Mouse (Mus musculus): ENCODE results near the gene Nek7. TPM values are rescaled to one million over a fixed set of nuclear protein-coding genes. Genes with fewer than 3 reads are reported as not detected.

Gene Nek7
- polyA plus RNA-seq, 1 experiment from 2014 or later, result 39.4 TPM

DNA sequence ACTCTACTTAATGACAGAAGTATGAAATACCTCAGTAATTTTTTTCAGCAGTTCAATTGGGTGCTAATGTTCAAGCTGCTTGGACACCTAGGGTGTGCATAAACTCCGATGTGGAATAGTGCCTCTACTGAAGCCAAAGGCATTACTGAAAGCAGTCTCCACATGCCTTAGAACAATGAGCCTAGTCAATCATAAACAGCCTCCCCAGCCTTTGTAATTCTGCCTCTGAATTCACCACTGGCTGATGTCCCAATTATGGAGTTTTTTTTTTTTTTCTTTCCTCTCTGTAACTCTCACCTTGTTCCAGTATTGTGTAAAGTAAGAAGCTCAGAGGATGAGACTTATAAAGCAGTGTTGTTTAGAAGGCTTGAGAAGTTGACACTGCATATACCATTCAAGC, 3.9 kb upstream of the Nek7 start:
- no peak overlapping the region for H3K4me3 ChIP-seq
- H3K36me3 ChIP-seq, result no peaks in the 10 kb centered on the region
- H3K27me3 ChIP-seq (replicated peaks), result no peaks in the 10 kb centered on the region
- H3K9me3 ChIP-seq, result no peaks in the 10 kb centered on the region
- 78% methylated on average over 1 of the region's 1 CpGs for WGBS
- ATAC-seq (ENCODE audit: extremely low read depth, insufficient number of reproducible peaks, low FRiP score, low TSS enrichment), result no peak
- no peak overlapping the region for H3K4me2 ChIP-seq
- peaks cover 14% of the 10 kb centered on the region for H3K4me1 ChIP-seq
- no peak overlapping the region for H3K9ac ChIP-seq
- H3K27ac ChIP-seq (replicated peaks), result no peak overlapping the region

DNA sequence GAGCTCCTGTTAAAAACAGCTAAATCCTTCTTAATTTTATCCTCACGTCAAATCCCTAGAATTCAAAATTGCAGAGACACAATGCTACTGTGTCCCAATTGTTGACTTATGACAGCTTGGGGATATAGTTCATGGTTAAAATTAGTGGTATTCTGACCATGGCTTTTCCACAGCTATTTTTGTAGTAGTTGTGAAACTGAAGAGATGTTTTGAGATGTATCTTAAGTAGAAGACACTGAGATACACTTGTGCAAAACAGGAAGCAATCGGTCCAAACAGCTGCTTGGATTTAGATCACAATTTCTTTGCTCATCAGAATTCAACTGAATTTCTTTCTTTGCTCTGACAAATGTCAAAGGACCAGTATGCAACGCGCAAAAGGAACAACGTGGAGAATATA, 2.9 kb upstream of the Nek7 start:
- Histone ChIP-seq H3K27me3 (replicated peaks) (no peaks in the 10 kb centered on the region), H3K4me2 (no peak overlapping the region), H3K4me3 (no peak overlapping the region), H3K9ac (no peak overlapping the region), H3K36me3 (no peaks in the 10 kb centered on the region), H3K4me1 (peaks cover 17% of the 10 kb centered on the region), H3K9me3 (no peaks in the 10 kb centered on the region), H3K27ac (replicated peaks) (no peak overlapping the region)
- 75% methylated on average over 5 of the region's 5 CpGs for WGBS
- no peak for ATAC-seq (ENCODE audit: extremely low read depth, insufficient number of reproducible peaks, low FRiP score, low TSS enrichment)

DNA sequence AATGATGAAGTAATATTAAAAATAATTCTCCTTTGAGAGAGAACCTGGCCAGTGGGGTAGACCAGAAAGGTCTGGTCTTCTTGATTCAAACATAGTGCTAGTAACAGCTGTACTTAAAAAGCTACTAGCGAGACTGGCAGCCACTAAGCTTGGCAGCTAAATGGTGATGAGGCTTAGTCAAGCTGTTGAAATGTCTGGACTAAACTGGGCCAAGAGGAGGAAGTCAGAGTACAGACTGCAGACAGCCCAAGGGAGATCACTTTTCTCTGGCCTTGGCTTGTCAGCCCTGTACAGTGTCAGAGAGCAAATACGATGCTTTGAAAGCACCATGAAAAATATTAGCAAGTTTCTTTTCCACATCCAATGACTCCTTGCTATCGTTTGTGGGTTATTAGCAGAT, 2.5 kb upstream of the Nek7 start:
- Histone ChIP-seq H3K9ac (no peak overlapping the region), H3K27ac (replicated peaks) (no peak overlapping the region), H3K36me3 (no peaks in the 10 kb centered on the region), H3K9me3 (no peaks in the 10 kb centered on the region), H3K4me2 (no peak overlapping the region), H3K27me3 (replicated peaks) (no peaks in the 10 kb centered on the region), H3K4me3 (no peak overlapping the region), H3K4me1 (peaks cover 18% of the 10 kb centered on the region)
- no peak for ATAC-seq (ENCODE audit: extremely low read depth, insufficient number of reproducible peaks, low FRiP score, low TSS enrichment)
- WGBS, result 49% methylated on average over 3 of the region's 3 CpGs

DNA sequence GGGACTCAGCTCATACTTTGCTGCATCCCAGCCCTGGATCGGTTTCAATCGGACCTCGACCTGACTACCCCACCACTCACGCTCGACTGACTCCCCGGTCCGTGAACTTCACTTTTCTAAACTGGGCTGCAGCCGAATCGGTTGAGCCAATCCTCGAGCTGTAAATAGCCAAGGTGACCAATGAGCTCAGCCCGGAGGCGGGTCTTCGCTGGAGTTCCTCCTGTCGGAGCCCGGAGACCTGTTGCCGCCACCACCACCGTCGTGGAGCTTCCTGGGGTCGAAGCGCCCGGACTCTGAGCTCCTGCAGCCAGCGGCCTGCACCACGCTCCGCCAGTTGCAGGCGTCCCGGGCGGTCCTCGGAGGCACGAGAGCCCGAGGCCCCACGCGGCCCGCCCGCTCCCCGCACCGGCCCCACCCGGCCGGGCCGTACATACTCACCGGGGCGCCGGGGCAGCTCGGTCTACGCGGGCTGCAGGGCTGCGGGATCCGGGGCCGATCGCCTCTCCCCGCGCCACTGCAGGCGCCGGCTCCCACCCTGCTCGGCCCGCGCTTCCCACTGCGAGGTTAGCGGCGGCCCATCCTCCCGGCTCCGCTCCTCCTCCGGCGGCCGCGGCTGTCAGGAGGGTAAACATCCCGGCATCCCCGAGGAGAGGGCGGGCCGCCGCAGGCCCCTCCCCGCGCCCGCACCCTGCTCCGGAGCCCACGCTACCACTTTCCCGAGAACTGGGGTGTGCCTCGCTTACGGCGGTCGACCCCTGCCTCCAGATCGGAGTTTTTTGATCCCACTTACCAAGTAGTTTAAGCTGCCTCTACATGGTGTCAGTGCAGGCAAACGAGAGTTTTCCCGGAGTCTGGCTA, 598 bp downstream of the Nek7 start:
- H3K4me1 ChIP-seq, result peaks cover 46% of the 10 kb centered on the region
- no peaks in the 10 kb centered on the region for H3K36me3 ChIP-seq
- under 1% methylated on average over 70 of the region's 83 CpGs for WGBS
- peak overlapping the region; percentile 96 for H3K9ac ChIP-seq
- peak overlapping the region; percentile 100 for H3K27ac ChIP-seq (replicated peaks)
- peak overlapping the region; percentile 73 for H3K4me2 ChIP-seq
- ATAC-seq (ENCODE audit: extremely low read depth, insufficient number of reproducible peaks, low FRiP score, low TSS enrichment), result peak; percentile 90
- H3K9me3 ChIP-seq, result no peaks in the 10 kb centered on the region
- peak overlapping the region; percentile 96 for H3K4me3 ChIP-seq
- H3K27me3 ChIP-seq (replicated peaks), result no peaks in the 10 kb centered on the region

DNA sequence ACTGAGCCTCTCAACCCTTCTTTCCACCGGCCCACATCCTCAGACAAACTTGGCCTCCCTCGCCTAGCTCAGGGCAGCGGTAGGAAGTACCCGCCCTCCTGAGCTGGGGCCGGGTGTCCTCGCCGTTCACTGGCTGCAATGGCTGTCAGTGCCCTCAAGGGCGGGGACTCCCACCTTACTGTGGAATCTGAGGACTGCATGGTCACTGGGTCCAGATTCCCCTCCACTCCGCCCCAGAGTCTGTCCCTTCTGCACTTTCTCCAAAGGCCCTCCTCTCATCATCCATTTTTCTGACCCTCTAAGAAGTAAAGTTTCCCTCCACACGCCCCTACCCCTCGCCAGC, 2.0 kb downstream of the Nek7 start:
- under 1% methylated on average over 11 of the region's 11 CpGs for WGBS
- no peaks in the 10 kb centered on the region for H3K27me3 ChIP-seq (replicated peaks)
- peak; percentile 75; the same call in 1 of the 2 replicates for ATAC-seq (ENCODE audit: extremely low read depth, insufficient number of reproducible peaks, low FRiP score, low TSS enrichment)
- H3K9ac ChIP-seq, result peak overlapping the region; percentile 96
- H3K4me3 ChIP-seq, result peak overlapping the region; percentile 96
- H3K36me3 ChIP-seq, result no peaks in the 10 kb centered on the region
- H3K4me2 ChIP-seq, result peak overlapping the region; percentile 73
- peaks cover 46% of the 10 kb centered on the region for H3K4me1 ChIP-seq
- H3K27ac ChIP-seq (replicated peaks), result peak overlapping the region; percentile 100
- H3K9me3 ChIP-seq, result no peaks in the 10 kb centered on the region

DNA sequence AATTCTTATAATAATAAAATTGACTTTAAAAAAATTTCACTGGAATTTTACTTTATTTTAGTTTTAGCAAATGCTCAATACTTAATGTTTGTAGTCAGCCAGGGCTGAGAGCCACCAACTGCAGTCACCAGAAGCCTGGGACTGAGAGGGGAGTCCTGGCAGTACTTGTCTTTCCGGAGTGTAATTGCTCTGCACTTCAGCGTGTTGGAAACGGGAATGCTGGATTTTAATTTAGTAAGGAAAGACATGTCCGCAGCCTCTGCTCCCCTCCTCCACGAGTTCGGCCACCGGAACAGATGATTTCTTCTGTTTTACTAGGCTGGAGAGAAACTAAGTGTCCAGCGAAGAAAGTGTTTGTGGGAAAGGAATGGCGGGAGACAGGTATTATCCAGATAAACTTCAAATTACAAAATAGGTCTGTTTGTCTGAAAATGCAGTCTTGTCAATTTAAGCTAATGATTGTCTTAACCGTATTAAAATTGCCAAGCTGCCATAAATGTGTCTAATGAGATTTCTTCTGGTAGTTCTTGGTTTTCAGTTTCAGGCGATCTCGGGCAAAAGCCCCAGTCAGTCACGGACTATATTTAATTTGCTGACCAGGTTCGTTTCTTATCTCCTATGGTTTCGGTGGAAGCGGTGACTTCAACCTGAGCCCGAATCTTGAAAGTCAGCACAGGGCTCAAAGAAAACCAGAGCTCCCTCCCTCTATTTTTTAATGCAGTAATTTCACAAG, 2.5 kb downstream of the Nek7 start:
- no peak for ATAC-seq (ENCODE audit: extremely low read depth, insufficient number of reproducible peaks, low FRiP score, low TSS enrichment)
- peaks cover 47% of the 10 kb centered on the region for H3K4me1 ChIP-seq
- peak overlapping the region; percentile 100 for H3K27ac ChIP-seq (replicated peaks)
- 11% methylated on average over 17 of the region's 17 CpGs for WGBS
- H3K27me3 ChIP-seq (replicated peaks), result no peaks in the 10 kb centered on the region
- H3K9me3 ChIP-seq, result no peaks in the 10 kb centered on the region
- peak overlapping the region; percentile 73 for H3K4me2 ChIP-seq
- no peaks in the 10 kb centered on the region for H3K36me3 ChIP-seq
- peak overlapping the region; percentile 96 for H3K9ac ChIP-seq
- peak overlapping the region; percentile 96 for H3K4me3 ChIP-seq

DNA sequence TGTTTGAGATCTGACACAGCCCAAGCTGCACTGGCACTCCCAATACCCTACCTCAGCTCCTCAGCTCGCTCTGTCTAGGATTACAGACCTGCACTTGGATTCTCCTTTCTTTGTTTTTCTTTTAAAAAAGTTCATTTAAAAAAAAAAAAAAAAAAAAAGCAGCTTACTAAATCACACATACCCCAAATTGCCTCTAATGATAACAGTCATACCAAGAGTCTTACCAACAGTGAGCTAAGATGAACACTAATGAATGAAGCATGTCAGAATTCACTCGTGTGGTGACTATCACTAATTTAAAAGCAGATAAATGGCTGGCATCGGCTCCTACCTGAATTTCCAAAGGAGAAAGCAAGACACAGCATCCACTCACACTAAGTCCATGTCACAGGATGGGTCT, 4.6 kb downstream of the Nek7 start:
- ATAC-seq (ENCODE audit: extremely low read depth, insufficient number of reproducible peaks, low FRiP score, low TSS enrichment), result no peak

DNA sequence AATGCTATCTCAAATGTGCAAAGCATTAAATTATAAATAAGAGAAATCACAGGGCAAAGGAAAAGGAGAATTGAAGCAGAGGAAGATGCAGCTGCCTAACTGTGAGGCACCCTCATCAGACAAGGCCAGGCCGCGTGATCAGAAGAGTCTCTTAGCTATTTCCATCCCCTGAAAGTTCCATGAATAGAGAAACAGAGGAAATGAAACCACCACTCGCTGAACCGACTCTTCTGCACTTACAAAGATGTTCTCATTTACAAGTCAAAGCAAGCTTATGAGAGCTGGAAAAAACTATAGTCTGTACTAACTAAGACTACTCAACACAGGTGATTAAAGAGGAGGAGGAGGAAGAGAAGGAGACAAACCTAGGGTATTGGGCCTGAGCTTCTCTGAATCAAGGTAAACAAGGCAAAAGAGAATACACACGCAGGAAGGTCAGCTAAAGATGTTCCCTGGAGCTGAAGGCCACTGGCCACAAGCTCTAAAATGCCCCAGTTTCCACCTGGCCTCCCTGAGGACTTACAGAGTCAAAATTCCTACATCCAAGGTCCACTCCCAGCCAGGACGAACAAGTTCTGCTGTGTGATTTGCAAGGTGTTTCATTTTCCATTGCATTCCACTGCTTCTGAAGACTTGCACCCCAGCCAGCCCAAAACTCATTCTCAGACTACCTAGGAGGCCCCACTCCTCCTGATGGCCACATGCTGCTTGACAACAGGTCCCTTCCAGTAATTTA, 5.2 kb downstream of the Nek7 start:
- no peak overlapping the region for H3K4me3 ChIP-seq
- H3K36me3 ChIP-seq, result no peaks in the 10 kb centered on the region
- H3K9me3 ChIP-seq, result no peaks in the 10 kb centered on the region
- no peak overlapping the region for H3K9ac ChIP-seq
- 0 out of 2 replicates have a peak overlapping the region, but pooled peaks have one; percentile 1 for H3K4me2 ChIP-seq
- H3K4me1 ChIP-seq, result peaks cover 41% of the 10 kb centered on the region
- WGBS, result 64% methylated on average over 6 of the region's 6 CpGs
- no peak overlapping the region for H3K27ac ChIP-seq (replicated peaks)
- no peaks in the 10 kb centered on the region for H3K27me3 ChIP-seq (replicated peaks)
- ATAC-seq (ENCODE audit: extremely low read depth, insufficient number of reproducible peaks, low FRiP score, low TSS enrichment), result no peak

More for the DNA sequence above, 4.6 kb downstream of the Nek7 start:
- no peak overlapping the region for H3K9ac ChIP-seq
- H3K36me3 ChIP-seq, result no peaks in the 10 kb centered on the region
- H3K27ac ChIP-seq (replicated peaks), result no peak overlapping the region
- no peaks in the 10 kb centered on the region for H3K9me3 ChIP-seq
- no peak overlapping the region for H3K4me3 ChIP-seq
- H3K27me3 ChIP-seq (replicated peaks), result no peaks in the 10 kb centered on the region
- 70% methylated on average over 3 of the region's 3 CpGs for WGBS
- H3K4me1 ChIP-seq, result peaks cover 44% of the 10 kb centered on the region
- no peak overlapping the region for H3K4me2 ChIP-seq

DNA sequence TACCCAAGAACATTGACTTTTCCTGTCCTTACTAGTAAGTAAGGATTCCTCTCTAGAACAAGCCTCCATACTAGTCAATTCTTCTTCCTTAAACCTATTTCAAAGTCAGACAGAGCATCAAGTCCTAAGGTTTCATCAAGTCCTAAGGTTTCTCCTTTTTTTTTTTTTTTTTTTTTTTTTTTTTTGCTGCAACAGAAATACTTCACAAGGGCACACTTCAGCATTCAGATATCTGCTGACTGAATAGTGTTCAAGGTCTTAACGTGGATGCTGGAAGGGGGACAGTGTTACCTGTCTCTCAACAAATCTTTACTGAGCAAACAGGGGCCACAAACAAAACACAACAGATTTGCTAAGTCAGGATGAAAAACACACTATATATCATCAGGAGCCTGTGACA, 7.8 kb downstream of the Nek7 start:
- no peak overlapping the region for H3K9ac ChIP-seq
- no peak for ATAC-seq (ENCODE audit: extremely low read depth, insufficient number of reproducible peaks, low FRiP score, low TSS enrichment)
- no peak overlapping the region for H3K4me3 ChIP-seq
- H3K27me3 ChIP-seq (replicated peaks), result no peaks in the 10 kb centered on the region
- no peaks in the 10 kb centered on the region for H3K36me3 ChIP-seq
- no peak overlapping the region for H3K27ac ChIP-seq (replicated peaks)
- H3K4me1 ChIP-seq, result peaks cover 58% of the 10 kb centered on the region
- H3K9me3 ChIP-seq, result no peaks in the 10 kb centered on the region
- no peak overlapping the region for H3K4me2 ChIP-seq
- WGBS, result 62% methylated on average over 1 of the region's 1 CpGs

DNA sequence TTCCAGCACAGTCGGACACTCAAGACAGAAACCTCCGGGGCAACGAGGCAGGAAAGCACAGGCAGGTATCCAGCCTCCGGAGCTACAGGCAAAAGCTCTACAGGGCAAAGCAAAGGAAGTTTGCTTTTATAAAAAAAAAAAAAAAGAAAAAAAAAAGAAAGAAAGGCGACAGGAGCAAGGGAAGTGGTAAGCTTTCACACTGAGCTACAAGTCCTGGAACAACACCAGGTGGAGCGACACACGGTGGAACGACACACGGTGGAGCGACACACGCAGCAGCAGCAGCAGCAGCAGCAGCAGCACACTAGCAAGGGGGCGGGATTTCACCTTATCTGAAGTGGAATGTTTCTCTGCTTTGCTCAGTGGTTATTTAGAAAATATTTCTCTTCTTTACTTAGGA, 10.8 kb downstream of the Nek7 start:
- no peaks in the 10 kb centered on the region for H3K36me3 ChIP-seq
- WGBS, result 42% methylated on average over 12 of the region's 12 CpGs
- H3K9ac ChIP-seq, result peak overlapping the region; percentile 47
- no peak for ATAC-seq (ENCODE audit: extremely low read depth, insufficient number of reproducible peaks, low FRiP score, low TSS enrichment)
- peak overlapping the region; percentile 56 for H3K4me2 ChIP-seq
- H3K9me3 ChIP-seq, result no peaks in the 10 kb centered on the region
- H3K4me3 ChIP-seq, result peak overlapping the region; percentile 23
- H3K27ac ChIP-seq (replicated peaks), result peak overlapping the region; percentile 79
- H3K27me3 ChIP-seq (replicated peaks), result no peaks in the 10 kb centered on the region
- peaks cover 39% of the 10 kb centered on the region for H3K4me1 ChIP-seq

DNA sequence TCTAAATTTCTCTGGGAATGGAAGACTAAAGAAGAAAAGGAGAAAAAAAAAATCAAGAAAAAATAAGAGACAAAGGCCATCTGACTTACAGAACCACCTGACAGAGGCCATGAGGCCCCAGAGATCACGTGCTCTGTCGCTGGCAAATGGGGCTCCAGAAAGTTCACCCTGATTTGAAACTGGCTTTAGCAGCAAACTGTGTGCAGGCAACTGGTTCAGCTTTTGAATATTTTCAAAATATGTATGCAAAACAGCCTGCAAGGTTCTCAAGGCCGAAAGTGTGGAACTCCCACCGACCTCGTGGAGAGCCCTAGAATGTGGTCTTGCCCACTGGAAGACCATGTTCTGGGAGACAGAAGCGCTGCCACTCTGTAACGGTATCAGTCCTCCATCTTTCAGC, 11.6 kb downstream of the Nek7 start:
- no peaks in the 10 kb centered on the region for H3K9me3 ChIP-seq
- 88% methylated on average over 7 of the region's 7 CpGs for WGBS
- H3K9ac ChIP-seq, result peak overlapping the region; percentile 40; the same call in 1 of the 2 replicates
- H3K36me3 ChIP-seq, result no peaks in the 10 kb centered on the region
- peak overlapping the region; percentile 79 for H3K27ac ChIP-seq (replicated peaks)
- H3K4me3 ChIP-seq, result no peak overlapping the region
- no peak for ATAC-seq (ENCODE audit: extremely low read depth, insufficient number of reproducible peaks, low FRiP score, low TSS enrichment)
- H3K4me1 ChIP-seq, result peaks cover 39% of the 10 kb centered on the region
- H3K4me2 ChIP-seq, result peak overlapping the region; percentile 56
- H3K27me3 ChIP-seq (replicated peaks), result no peaks in the 10 kb centered on the region
